Mouse (Mus musculus) hindbrain, embryonic 16.5 days (tissue): ENCODE results near the gene Smyd4. TPM values are rescaled to one million over a fixed set of nuclear protein-coding genes. Genes with fewer than 3 reads are reported as not detected.
"Not testable (repeated sequence)": the region's sequence is repeated elsewhere in the genome, so short reads cannot be mapped to it uniquely, and the experiment has no call there.

Experiments
- ATAC-seq: fragments of 200-750 bp; cut with Nextera tagmentation; 2 replicates; pipeline ENCODE4 v1.8.0; 2017; ENCODE audit warnings: moderate TSS enrichment, moderate library complexity
- H3K27ac ChIP-seq: fragments of 300-500 bp; sonication (generic); 2 replicates; pipeline ENCODE4 v1.5.1; 2014; ENCODE audit warnings: low read depth, mild to moderate bottlenecking, control low read depth, low read length, moderate library complexity
- H3K27me3 ChIP-seq: fragments of 300-500 bp; sonication (generic); replicated peaks from 2 replicates; pipeline ENCODE4 v1.6.1; 2014; ENCODE audit warnings: low read length; ENCODE audit not compliant: control insufficient read depth, insufficient read depth
- H3K36me3 ChIP-seq: fragments of 300-500 bp; sonication (generic); 2 replicates; pipeline ENCODE4 v1.6.1; 2014; ENCODE audit warnings: mild to moderate bottlenecking, low read length, moderate library complexity, mixed read lengths; ENCODE audit not compliant: control insufficient read depth, insufficient read depth
- H3K4me1 ChIP-seq: fragments of 300-500 bp; sonication (generic); 2 replicates; pipeline ENCODE4 v1.6.1; 2014; ENCODE audit warnings: low read depth, low read length; ENCODE audit not compliant: control insufficient read depth, insufficient read depth
- H3K4me2 ChIP-seq: fragments of 300-500 bp; sonication (generic); 2 replicates; pipeline ENCODE4 v1.6.1; 2014; ENCODE audit warnings: mild to moderate bottlenecking, low read length, control low read depth, moderate library complexity
- H3K4me3 ChIP-seq: fragments of 300-500 bp; sonication (generic); 2 replicates; pipeline ENCODE4 v1.5.1; 2014; ENCODE audit warnings: mild to moderate bottlenecking, low read length, control low read depth, moderate library complexity
- H3K9ac ChIP-seq: fragments of 300-500 bp; sonication (generic); 2 replicates; pipeline ENCODE4 v1.6.1; 2014; ENCODE audit warnings: low read depth, mild to moderate bottlenecking, control low read depth, low read length, moderate library complexity
- H3K9me3 ChIP-seq: fragments of 300-500 bp; sonication (generic); 2 replicates; pipeline ENCODE4 v1.6.1; 2014; ENCODE audit warnings: mild to moderate bottlenecking, low read length, moderate library complexity; ENCODE audit not compliant: control insufficient read depth
- WGBS: fragments of 180-500 bp; shearing (Covaris S2); extraction: QIAGEN DNeasy Blood & Tissue Kit; methylation state at CpG from one replicate; pipeline ENCODE4 v1.1.7; 2014; 5-methylcytosine and 5-hydroxymethylcytosine counted together
- polyA plus RNA-seq: library from polyadenylated mRNA; unstranded; fragments of >200 nt; fragmentation: Nextera tagmentation; extraction: Ambion mirVana; gene quantifications from 2 replicates; pipeline ENCODE4 v1.2.1, GENCODE M21; 2015

The Smyd4 gene
- polyA plus RNA-seq, 1 experiment from 2014 or later, result 18.8 TPM

GRCm38 (mm10) chr11:75355475-75355874, 7.2 kb downstream of the Smyd4 start:
- no peaks in the 10 kb centered on the region for H3K27me3 ChIP-seq
- peaks cover 3% of the 10 kb centered on the region; the same call in 1 of the 2 replicates for H3K4me1 ChIP-seq
- H3K4me3 ChIP-seq, result no peak overlapping the region
- H3K36me3 ChIP-seq, result no peaks in the 10 kb centered on the region
- no peak overlapping the region for H3K27ac ChIP-seq
- no peaks in the 10 kb centered on the region for H3K9me3 ChIP-seq
- no peak for ATAC-seq
- WGBS, result 95% methylated on average over 1 of the region's 1 CpGs
- H3K9ac ChIP-seq, result no peak overlapping the region
- no peak overlapping the region for H3K4me2 ChIP-seq

- no peaks in the 10 kb centered on the region for H3K36me3 ChIP-seq
- 89% methylated on average over 1 of the region's 1 CpGs for WGBS
These were observed 28.9 kb downstream of the Smyd4 start for GRCm38 (mm10) chr11:75377125-75377524.

DNA sequence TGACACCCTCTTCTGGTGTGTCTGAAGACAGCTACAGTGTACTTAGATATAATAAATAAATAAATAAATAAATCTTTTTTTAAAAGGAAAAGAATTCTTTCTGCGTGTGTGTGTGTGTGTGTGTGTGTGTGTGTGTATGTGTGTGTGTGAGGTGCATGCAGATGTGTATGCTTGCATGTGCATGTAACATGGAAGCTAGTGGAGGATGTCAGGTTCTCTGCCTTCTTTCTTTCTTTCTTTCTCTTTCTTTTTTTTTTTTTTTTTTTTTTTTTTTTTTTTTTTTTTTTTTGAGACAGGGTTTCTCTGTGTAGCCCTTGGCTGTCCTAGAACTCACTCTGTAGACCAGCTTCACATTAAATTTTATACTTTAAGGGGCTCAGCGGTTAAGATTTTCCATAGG, 30.6 kb downstream of the Smyd4 start:
- WGBS, result 96% methylated on average over 2 of the region's 2 CpGs
- not testable (repeated sequence) for H3K4me2 ChIP-seq, H3K27ac ChIP-seq

More at GRCm38 (mm10) chr11:75377125-75377524, 28.9 kb downstream of the Smyd4 start:
- Histone ChIP-seq H3K4me1 (no peaks in the 10 kb centered on the region), H3K9me3 (no peaks in the 10 kb centered on the region), H3K9ac (no peak overlapping the region), H3K27ac (no peak overlapping the region), H3K4me2 (no peak overlapping the region), H3K4me3 (no peak overlapping the region), H3K27me3 (no peaks in the 10 kb centered on the region)
- ATAC-seq, result no peak

GRCm38 (mm10) chr11:75383529-75383928, 35.3 kb downstream of the Smyd4 start:
- not testable (repeated sequence) for H3K36me3 ChIP-seq, ATAC-seq
- WGBS, result 59% methylated on average over 3 of the region's 3 CpGs

More for the DNA sequence above, 30.6 kb downstream of the Smyd4 start:
- H3K27me3 ChIP-seq, H3K9me3 ChIP-seq, H3K4me3 ChIP-seq, H3K9ac ChIP-seq, H3K36me3 ChIP-seq, ATAC-seq, H3K4me1 ChIP-seq: not testable (repeated sequence)

GRCm38 (mm10) chr11:75395611-75396010, 47.4 kb downstream of the Smyd4 start:
- H3K4me3 ChIP-seq, result no peak overlapping the region
- ATAC-seq, result no peak
- H3K27ac ChIP-seq, result no peak overlapping the region
- no peaks in the 10 kb centered on the region for H3K4me1 ChIP-seq
- no peak overlapping the region for H3K4me2 ChIP-seq
- no peaks in the 10 kb centered on the region for H3K36me3 ChIP-seq
- no peaks in the 10 kb centered on the region for H3K9me3 ChIP-seq
- no peaks in the 10 kb centered on the region for H3K27me3 ChIP-seq
- WGBS, result 83% methylated on average over 1 of the region's 1 CpGs
- no peak overlapping the region for H3K9ac ChIP-seq

More at GRCm38 (mm10) chr11:75383529-75383928, 35.3 kb downstream of the Smyd4 start:
- not testable (repeated sequence) for H3K9me3 ChIP-seq, H3K27ac ChIP-seq, H3K4me1 ChIP-seq, H3K9ac ChIP-seq, H3K4me2 ChIP-seq, H3K27me3 ChIP-seq, H3K4me3 ChIP-seq

DNA sequence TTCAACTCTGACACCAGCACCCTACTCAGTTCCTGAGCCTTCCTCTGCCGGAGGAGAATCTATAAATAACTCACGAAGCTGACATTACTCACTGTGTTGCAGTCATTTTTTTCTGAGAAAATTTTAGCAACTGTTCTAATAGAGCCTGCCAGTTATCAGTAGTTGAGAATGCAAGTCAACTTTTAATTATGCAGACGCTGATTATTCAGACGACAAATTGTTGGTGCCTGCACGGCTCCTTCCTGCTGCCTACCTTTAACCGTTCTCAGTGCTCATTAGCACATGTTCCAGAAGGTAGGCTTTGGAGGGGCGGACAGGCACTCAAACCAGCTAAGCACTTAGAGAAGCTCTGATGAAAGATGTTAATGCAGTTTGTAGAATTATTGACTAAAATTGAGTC, 49.2 kb downstream of the Smyd4 start:
- no peak for ATAC-seq
- WGBS, result 71% methylated on average over 7 of the region's 7 CpGs

DNA sequence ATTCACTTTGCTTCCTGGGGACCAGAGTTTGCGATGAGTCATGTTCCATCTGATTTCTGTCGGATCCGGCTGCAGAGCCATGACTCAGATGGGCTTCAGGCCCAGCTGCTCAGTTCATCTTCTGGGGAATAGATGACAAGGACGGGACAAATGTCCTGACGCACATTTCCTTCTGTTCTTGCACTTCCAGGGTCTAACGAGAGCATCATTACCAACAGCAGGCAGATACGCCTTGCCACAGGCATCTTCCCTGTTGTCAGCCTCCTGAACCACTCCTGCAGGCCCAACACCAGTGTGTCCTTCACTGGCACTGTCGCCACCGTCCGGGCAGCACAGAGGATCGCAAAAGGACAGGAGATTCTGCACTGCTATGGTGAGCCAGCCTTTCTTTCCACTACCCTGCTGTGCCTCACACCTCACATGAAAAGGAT, 51.2 kb downstream of the Smyd4 start:
- no peaks in the 10 kb centered on the region for H3K9me3 ChIP-seq
- no peak overlapping the region for H3K9ac ChIP-seq
- no peak overlapping the region for H3K4me3 ChIP-seq
- no peaks in the 10 kb centered on the region for H3K36me3 ChIP-seq
- H3K4me1 ChIP-seq, result no peaks in the 10 kb centered on the region
- no peak overlapping the region for H3K4me2 ChIP-seq
- H3K27ac ChIP-seq, result no peak overlapping the region
- no peak for ATAC-seq
- WGBS, result 85% methylated on average over 11 of the region's 11 CpGs
- H3K27me3 ChIP-seq, result no peaks in the 10 kb centered on the region

More for the DNA sequence above, 49.2 kb downstream of the Smyd4 start:
- H3K9ac ChIP-seq, result no peak overlapping the region
- no peak overlapping the region for H3K4me2 ChIP-seq
- no peak overlapping the region for H3K4me3 ChIP-seq
- H3K27ac ChIP-seq, result no peak overlapping the region
- H3K36me3 ChIP-seq, result no peaks in the 10 kb centered on the region
- no peaks in the 10 kb centered on the region for H3K4me1 ChIP-seq
- H3K27me3 ChIP-seq, result no peaks in the 10 kb centered on the region
- no peaks in the 10 kb centered on the region for H3K9me3 ChIP-seq

GRCm38 (mm10) chr11:75400099-75400498, 51.9 kb downstream of the Smyd4 start:
- no peaks in the 10 kb centered on the region for H3K9me3 ChIP-seq
- no peak overlapping the region for H3K4me2 ChIP-seq
- H3K27me3 ChIP-seq, result no peaks in the 10 kb centered on the region
- WGBS, result 57% methylated on average over 9 of the region's 9 CpGs
- no peak for ATAC-seq
- H3K4me1 ChIP-seq, result no peaks in the 10 kb centered on the region
- no peak overlapping the region for H3K9ac ChIP-seq
- H3K27ac ChIP-seq, result no peak overlapping the region
- no peak overlapping the region for H3K4me3 ChIP-seq
- no peaks in the 10 kb centered on the region for H3K36me3 ChIP-seq

DNA sequence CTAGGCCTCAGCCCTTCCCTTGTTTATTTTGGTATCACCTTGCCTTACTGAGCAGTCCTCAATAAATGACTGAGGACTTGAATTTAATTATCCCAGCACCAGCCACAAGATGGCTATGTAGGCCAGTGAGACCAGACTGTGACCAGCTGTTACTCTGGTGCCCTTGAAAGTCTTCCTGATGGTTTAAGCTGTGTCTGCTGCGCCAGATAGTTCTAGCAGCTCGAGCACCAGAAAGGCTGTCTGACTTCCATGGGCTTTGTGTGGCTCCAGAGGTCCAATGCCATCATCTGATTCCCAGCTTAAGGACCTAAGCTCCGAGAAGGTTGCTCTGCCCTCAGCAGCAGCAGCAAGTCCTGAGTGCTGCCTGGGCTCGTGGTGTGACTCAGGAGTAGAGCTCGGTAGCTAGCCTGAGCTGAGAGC, 54.0 kb downstream of the Smyd4 start:
- Histone ChIP-seq H3K4me1 (no peaks in the 10 kb centered on the region), H3K27me3 (no peaks in the 10 kb centered on the region), H3K4me2 (no peak overlapping the region), H3K36me3 (no peaks in the 10 kb centered on the region), H3K4me3 (no peak overlapping the region), H3K27ac (no peak overlapping the region), H3K9me3 (no peaks in the 10 kb centered on the region), H3K9ac (no peak overlapping the region)
- ATAC-seq, result peak; percentile 78
- WGBS, result 55% methylated on average over 5 of the region's 5 CpGs
